Mouse (Mus musculus) T-cell, adult 2 months (primary cell): ENCODE data around the gene Smim15.

Experiments
- DNase-seq: peaks from one replicate; pipeline ENCODE4 v3.0.0; 2022; ENCODE audit warnings: low spot score

Gene Smim15

GRCm38 (mm10) chr13:108062900-108063299 is 18.7 kb downstream of the Smim15 start:
- DNase-seq, result no peak

GRCm38 (mm10) chr13:108063374-108064134 is 19.3 kb downstream of the Smim15 start:
- no peak for DNase-seq

- no peak for DNase-seq
These were observed 20.1 kb downstream of the Smim15 start for GRCm38 (mm10) chr13:108064331-108064730.

GRCm38 (mm10) chr13:108066021-108066420 is 21.8 kb downstream of the Smim15 start:
- no peak for DNase-seq

GRCm38 (mm10) chr13:108069151-108069550 is 24.9 kb downstream of the Smim15 start:
- DNase-seq, result no peak

- DNase-seq, result no peak
These were observed 25.9 kb downstream of the Smim15 start for GRCm38 (mm10) chr13:108070171-108070570.

GRCm38 (mm10) chr13:108077476-108077875 is 33.2 kb downstream of the Smim15 start:
- no peak for DNase-seq

GRCm38 (mm10) chr13:108077901-108078300 is 33.7 kb downstream of the Smim15 start:
- no peak for DNase-seq

- no peak for DNase-seq
These were observed 39.8 kb downstream of the Smim15 start for GRCm38 (mm10) chr13:108084086-108084485.

- DNase-seq, result no peak
These were observed 41.8 kb downstream of the Smim15 start for GRCm38 (mm10) chr13:108086036-108086435.

GRCm38 (mm10) chr13:108086724-108087123 is 42.5 kb downstream of the Smim15 start:
- no peak for DNase-seq

GRCm38 (mm10) chr13:108092290-108092689 is 48.0 kb downstream of the Smim15 start:
- DNase-seq, result no peak

- no peak for DNase-seq
These were observed 50.4 kb downstream of the Smim15 start for GRCm38 (mm10) chr13:108094681-108095080.

- no peak for DNase-seq
These were observed 51.4 kb downstream of the Smim15 start for GRCm38 (mm10) chr13:108095617-108096016.

- no peak for DNase-seq
These were observed 52.2 kb downstream of the Smim15 start for GRCm38 (mm10) chr13:108096446-108096845.
